Mouse (Mus musculus): Measurements from ENCODE around the gene Vmn1r215.

DNA sequence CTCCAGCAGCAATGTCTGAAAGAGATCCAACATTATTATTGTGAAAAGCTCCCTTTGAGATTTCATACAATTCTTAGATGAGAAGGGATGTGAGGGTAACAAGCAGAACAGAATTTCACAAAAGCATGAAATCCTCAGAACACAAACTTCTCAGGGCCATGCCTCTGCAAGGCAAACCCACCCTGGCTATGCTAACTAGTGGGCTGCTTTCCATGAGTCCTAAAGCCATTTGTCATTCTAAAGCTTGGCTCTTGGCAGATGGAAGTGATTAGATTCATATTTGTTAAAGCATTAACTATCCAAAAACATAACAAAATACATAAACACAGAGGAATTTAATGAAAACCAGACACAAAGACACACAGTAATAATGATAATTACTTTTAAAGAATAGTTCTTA lies 49.7 kb upstream of the Vmn1r215 start:
- no peak for TF ChIP-seq TAL1 (IDR thresholded peaks at IDR 0.05; ENCODE audit: low read length)
- no peak for TF ChIP-seq GATA1 (IDR thresholded peaks at IDR 0.05; ENCODE audit: low read length)
